21 mouse cellular contexts compared by ENCODE assay signal in the genomic region with DNA sequence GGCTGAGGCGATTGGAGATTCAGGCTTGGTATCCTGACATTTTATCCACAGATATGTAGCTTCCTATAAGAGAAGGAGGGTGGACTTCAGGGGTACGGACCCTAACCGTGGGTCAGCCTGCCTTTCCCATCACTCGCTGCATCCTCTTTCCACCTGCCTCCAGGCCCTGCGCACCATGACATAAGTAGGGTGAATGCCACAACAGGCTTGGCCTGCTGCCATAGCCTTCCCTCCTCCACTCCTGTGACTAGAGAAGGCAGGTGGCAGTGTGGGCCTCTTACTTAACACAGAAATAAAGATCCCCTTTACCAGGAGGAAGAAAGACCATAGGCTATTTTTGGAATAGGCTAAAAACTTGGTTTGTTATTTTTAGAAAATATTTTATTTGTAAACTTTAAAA. TPM values are rescaled to one million over a fixed set of nuclear protein-coding genes. Genes with fewer than 3 reads are reported as not detected.
A peak's percentile ranks its signal among the peaks of the same experiment; 100 is the strongest.
DNase-seq lines count a peak whose midpoint lies in the region; ATAC-seq and TF ChIP-seq lines count a peak whose summit lies in the region.
"Had no signal": no experiment of that assay in that cellular context is flagged by ENCODE, and none has a peak within 500 bp of the region (broad histone marks: within the 10 kb centered on the region; RNA-seq: fewer than 3 reads in every experiment).

No protein-coding gene starts in this region.

- ATAC-seq in cerebellum, adult (ENCODE audit: insufficient number of reproducible peaks, low FRiP score, low TSS enrichment), result peak; percentile 31; the same call in 1 of the 2 replicates
- ATAC-seq in megakaryocyte progenitor cell, adult 5-6 weeks (replicated peaks; ENCODE audit: poor library complexity), result no peak

- TF ChIP-seq CTCF in layer of hippocampus, adult 2 months (conservative IDR thresholded peaks at IDR 0.05), result no peak

- H3K4me3 ChIP-seq in layer of hippocampus, adult 2 months, result no peak overlapping the region
- H3K4me3 ChIP-seq: embryonic facial prominence, embryonic 15.5 days; hindbrain, embryonic 12.5 days; left cerebral cortex, adult 2 months; midbrain, embryonic 12.5 days; neural tube, embryonic 12.5 days had no signal

- no peak overlapping the region for H3K27ac ChIP-seq in layer of hippocampus, adult 2 months
- H3K27ac ChIP-seq: embryonic facial prominence, embryonic 15.5 days; hindbrain, embryonic 12.5 days; left cerebral cortex, adult 2 months; midbrain, embryonic 12.5 days; neural tube, embryonic 12.5 days had no signal

- DNase-seq in cerebellum, postnatal 4 days (ENCODE audit: low spot score in 2 of 2), result no peak
- peak; percentile 29 to 55 for DNase-seq in kidney, postnatal 25 days
- DNase-seq in kidney, adult 9 months, result no peak
- DNase-seq in cerebellum, adult 11-12 months, result peak; percentile 75
- DNase-seq in cerebellum, postnatal 14 days, result peak; percentile 74 to 77
- no peak for DNase-seq in layer of hippocampus, adult 2 months (ENCODE audit: low spot score in 2 of 2)
- DNase-seq: heart, adult 18-20 months; kidney, adult 18-20 months; layer of hippocampus, adult 9-11 months; left cerebral cortex, postnatal 4 days; liver; lung, postnatal 14 days; right cerebral cortex, adult 18-20 months; thymus, postnatal 36 days had no signal

RNA-seq across cellular contexts. Expression of a gene that starts 23.9 kb away (rescaled TPM):
- total RNA-seq in layer of hippocampus, adult 2 months (2021), result 10 to 100 TPM; 22.8 to 23.4 TPM
- 33.2 and 38.1 TPM in 2 replicates for total RNA-seq in megakaryocyte progenitor cell, adult 5-6 weeks (2015)
- total RNA-seq in megakaryocyte progenitor cell, adult 5-6 weeks (2017), result 24.9 and 26.2 TPM in 2 replicates

Comparison
In these comparisons a context has a peak if more than half of its experiments do, and no peak if none do; other contexts are left out.
1. DNase-seq: peak in kidney, postnatal 25 days (2 of 2), cerebellum, adult 11-12 months (single experiment) and cerebellum, postnatal 14 days (2 of 2); none in cerebellum, postnatal 4 days (0 of 2), kidney, adult 9 months (single experiment) and layer of hippocampus, adult 2 months (0 of 2).